Mouse (Mus musculus) spleen, postnatal 10 days (tissue): ENCODE measurements around the gene Inf2.

ENCODE experiments used
- DNase-seq, 2 experiments: peaks; one replicate each; pipeline ENCODE4 v3.0.0; 2021 to 2022; ENCODE audit warnings: low spot score in 2 of 2

The Inf2 gene

GRCm38 (mm10) chr12:112570160-112570559 is 18.4 kb upstream of the Inf2 start:
- DNase-seq, result no peak

- DNase-seq, result no peak
Measured at GRCm38 (mm10) chr12:112571064-112571463, 17.5 kb upstream of the Inf2 start.

DNA sequence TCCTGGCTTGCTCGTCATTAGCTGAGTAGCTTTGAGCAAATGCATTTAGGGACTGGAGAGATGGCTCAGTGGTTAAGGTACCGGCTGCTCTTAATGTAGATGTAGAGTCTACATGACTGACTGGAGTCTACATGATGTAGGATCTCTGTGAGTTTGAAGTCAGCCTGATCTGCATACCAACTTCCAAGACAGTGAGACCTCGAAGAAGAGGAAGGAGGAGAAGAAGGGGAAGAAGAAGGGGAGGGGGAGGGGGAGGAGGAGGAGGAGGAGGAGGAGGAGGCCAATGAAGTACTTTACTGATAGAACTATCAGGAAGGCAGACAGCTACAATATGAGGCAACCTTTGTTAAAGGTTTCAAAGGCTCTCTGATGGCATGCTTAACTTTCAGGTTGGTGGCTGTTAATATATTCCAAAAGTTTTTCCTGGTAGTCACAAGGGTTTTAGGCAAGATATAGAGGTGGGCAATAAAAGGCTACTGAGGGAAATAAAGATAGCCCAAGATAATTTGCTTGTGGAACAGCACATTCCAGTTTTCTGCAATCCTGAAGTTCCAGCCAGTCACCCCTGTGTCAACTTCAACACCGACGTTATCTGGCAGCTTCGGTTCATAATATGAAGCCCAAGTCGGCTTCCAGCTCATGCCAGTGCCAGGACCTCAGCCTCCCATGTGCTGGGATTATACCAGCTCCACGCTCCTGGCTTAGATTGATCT is 13.2 kb upstream of the Inf2 start:
- DNase-seq, result no peak

DNA sequence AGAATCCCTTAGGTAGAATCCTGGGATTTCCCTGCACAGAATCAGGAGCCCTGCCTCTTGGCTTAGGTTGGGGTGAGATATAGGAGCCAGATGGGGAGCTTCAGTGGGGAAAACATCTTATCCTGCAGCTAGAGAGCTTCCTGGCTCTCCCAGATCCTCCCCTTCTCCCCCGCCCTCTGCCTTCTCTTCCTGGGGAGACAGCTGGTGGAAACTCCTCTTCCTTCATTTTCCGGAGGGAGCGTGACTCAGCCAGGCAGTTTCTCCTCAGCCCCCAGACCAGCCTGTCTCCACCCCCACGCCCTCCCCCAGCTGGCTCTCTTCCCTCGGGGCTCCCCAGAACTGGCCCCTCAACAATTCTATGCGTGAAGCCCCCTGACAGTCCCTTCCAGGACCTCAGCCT is 12.2 kb upstream of the Inf2 start:
- DNase-seq, result no peak

DNA sequence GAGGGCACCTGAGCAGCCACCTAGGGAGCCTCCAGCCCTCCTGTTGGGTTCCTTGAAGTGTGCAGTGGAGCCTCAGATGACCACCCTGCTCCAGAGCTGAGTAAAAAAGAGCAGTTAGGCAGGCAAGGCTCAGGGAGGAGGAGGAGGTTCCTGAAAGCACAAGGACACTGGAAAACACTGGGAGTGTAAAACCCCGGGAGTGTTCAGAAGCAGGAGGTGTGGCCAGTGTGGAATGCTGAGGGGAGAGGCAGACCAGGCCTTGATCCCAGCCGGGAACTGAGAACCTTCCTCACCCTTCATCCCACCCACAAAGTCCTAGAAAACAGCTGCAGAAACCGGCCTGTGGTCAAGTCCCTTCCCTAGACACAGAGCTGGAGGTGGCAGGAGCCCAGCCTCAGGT is 11.8 kb upstream of the Inf2 start:
- no peak for DNase-seq

DNA sequence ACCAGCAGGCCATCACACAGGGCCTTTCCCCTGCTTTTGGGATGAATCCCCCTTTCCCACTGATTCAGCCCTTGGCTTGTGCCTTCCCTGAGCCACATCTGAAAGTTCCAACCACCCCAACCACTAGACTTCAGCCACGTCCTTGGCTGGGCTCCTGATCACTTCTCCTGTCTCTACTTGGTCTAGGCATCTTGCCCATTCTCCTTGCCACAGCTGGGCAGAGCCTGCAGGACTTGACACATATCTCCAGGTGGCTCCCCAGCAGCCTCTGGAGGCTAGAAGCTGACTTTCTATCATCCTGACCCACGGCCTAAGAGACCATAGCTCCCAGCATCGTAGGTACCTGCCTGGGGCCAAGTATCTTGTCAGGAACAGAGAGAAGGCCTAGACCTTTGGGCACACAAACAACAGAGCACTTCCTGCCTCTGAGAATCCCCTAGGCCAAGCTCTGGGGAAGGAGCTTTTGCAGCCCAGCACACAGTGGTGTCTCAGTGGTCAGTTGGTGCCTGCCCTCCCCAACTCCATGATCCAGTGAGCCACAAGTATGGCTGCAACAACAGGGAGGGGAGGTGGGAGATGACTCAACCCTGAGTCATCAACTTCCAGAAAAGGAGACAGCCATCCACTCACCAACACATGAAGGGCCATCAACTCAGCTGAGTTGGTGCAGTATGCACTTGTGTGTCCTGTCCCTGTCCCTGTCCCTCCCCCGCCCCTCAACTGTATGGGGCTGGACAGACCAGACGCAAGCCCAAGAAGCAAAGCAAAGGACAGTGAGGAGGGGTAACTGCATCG is 10.1 kb upstream of the Inf2 start:
- no peak for DNase-seq

- DNase-seq, result no peak
Measured at GRCm38 (mm10) chr12:112579430-112579829, 9.2 kb upstream of the Inf2 start.

- no peak for DNase-seq
Measured at GRCm38 (mm10) chr12:112579926-112580325, 8.7 kb upstream of the Inf2 start.

GRCm38 (mm10) chr12:112581113-112581512 is 7.5 kb upstream of the Inf2 start:
- DNase-seq, result no peak

DNA sequence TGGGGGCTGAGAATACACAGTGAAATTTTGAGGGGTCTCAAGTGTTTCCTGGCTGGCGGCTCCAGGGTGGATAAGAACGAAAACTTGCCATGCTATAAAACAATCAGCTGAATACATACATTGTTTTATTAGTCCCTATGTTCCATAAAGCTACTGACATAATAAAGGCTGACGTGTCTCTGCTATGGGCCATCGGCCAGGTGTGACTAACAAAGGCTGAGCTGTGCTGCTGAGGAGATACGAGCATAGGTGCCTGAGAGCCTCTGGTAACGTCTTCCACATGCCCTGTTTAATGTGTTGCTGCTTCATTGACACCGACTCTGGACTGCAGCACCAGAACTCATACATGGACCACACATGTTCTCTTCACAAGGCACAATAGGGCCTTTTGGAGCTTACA is 3.6 kb upstream of the Inf2 start:
- no peak for DNase-seq

DNA sequence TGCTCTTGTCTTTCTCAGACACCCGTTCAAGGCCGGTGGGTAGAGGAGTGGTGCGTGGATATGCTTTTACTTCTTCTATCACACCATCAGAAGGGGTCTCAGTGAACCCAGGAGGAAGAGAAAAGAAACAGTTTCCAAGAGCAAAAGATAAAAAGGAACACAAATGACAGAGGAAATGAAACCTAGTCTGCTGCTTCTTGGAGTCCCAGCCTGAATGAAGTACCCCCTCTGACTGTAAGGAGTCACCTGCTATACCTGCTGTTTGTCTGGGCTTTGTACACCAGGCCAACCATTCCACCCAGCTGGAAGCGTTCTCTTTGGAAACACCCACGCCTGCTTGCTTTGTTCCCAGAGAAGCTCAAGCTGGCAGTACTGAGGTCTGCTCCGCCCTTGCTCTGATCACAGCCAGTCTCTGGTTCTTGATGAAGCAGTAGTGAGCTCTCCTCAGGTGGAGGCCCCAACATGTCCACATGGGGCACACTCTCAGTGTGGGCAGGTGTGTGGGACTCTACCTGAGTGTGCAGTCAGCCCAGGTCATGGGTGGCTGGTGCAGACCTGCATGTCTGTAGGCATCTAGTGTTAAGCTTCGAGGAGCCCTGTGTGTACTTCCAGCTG is 2.6 kb upstream of the Inf2 start:
- no peak for DNase-seq

GRCm38 (mm10) chr12:112587125-112588124 is 1.2 kb upstream of the Inf2 start:
- DNase-seq, result no peak

- no peak for DNase-seq
Measured at GRCm38 (mm10) chr12:112589491-112590191, 1.1 kb downstream of the Inf2 start.

DNA sequence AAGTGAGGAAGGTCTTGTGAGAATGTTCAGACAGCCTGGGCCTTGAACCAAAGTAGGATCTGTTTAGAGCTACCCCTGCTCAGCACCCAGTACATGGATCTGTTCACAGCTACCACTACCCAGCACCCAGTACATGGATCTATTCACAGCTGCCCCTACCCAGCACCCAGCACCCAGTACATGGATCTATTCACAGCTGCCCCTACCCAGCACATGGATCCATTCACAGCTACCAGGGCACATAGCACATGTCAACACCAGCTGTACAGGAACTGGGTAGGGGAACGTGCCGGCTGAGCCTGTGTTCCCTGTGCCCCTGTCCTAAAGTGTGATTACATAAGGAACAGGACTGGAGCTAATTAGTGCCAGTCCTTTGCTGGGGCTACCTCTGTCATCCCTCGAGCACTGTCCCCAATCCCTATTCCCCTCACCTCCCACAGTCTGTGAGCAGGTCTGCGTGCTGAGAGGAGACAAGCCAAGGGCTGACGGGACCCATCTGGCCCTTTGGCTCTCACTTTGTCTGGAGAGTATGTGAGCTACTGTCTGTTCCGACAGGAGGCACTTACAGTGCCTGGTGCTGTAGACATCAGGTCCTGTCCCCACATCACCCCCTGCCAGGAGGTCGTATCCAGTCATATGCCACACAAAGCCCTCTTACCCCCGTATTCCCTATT is 2.1 kb downstream of the Inf2 start:
- DNase-seq, result no peak

DNA sequence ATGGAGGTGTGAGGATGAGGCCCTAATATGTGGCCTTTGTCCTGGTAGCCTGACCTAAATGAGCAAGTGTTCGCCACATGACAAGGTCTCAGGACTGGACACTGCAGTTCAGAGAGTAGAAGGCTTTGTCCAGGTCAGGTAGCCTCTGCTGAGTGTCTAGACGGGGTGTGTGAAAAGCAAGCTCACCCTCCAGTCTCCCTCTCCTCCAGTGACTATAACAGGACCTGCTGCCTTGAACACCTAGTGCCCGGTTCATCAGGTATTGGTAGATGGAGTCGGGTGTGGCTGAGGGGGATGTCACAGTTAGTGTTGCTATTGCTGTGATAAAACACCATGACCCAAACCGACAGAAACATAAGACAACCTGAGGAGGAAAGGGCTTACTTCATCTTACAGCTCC is 2.7 kb downstream of the Inf2 start:
- no peak for DNase-seq

DNA sequence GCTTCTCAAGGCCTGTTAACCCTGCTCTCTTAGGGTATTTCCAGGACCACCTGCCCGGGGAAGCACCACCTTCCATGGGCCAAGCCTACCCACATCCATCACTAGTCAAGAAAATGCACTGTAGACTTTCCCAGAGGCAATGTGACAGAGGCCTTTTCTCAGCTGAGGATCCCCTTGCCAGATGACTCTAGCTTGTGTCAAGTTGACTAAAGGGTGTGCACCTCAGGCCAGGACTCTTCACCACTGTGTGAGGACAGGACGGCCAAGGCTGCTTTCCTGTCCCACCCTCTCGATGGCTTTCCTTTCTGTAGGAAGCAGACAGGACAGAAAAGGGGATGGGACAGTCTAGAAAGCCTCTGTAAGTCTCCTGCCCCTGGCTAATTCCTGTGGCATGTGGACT is 3.1 kb downstream of the Inf2 start:
- DNase-seq, result no peak

- DNase-seq, result no peak
Measured at GRCm38 (mm10) chr12:112592985-112593734, 4.6 kb downstream of the Inf2 start.

- no peak for DNase-seq
Measured at GRCm38 (mm10) chr12:112593951-112594915, 5.6 kb downstream of the Inf2 start.

DNA sequence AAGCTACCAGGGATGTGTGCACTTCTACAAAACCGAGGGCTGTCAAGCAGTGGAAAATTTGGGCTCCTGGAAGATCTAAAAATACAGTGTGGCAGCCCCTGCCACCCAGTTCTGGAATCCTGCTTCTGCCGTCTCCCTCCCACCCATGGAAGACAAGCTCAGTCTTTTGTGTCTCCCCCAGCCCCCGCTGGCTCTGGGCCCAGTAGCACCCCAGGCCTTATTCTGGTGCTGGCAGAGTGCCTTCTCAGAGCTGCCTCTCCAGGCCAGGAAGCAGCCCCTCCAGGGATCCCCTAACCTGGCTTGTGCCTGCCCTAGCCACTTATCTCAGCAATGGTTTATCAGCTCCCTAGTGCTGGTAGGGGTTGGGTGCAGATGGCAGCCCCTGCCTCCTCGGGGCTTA is 6.4 kb downstream of the Inf2 start:
- no peak for DNase-seq
